Mouse (Mus musculus) neural tube, embryonic 14.5 days (tissue): ENCODE data around the gene Gm13212. TPM values are rescaled to one million over a fixed set of nuclear protein-coding genes. Genes with fewer than 3 reads are reported as not detected.
"Not testable (repeated sequence)": the region's sequence is repeated elsewhere in the genome, so short reads cannot be mapped to it uniquely, and the experiment has no call there.

Source experiments
- ATAC-seq: fragments of 200-750 bp; cut with Nextera tagmentation; 2 replicates; pipeline ENCODE4 v1.8.0; 2017; ENCODE audit warnings: low read depth, mild to moderate bottlenecking, moderate TSS enrichment, moderate library complexity
- H3K27ac ChIP-seq: fragments of 300-500 bp; sonication (generic); 2 replicates; pipeline ENCODE4 v1.5.1; 2014; ENCODE audit warnings: low read depth, mild to moderate bottlenecking, control low read depth, low read length, moderate library complexity, mixed read lengths
- H3K27me3 ChIP-seq: fragments of 300-500 bp; sonication (generic); 2 replicates; pipeline ENCODE4 v1.6.1; 2014; ENCODE audit warnings: low read length; ENCODE audit not compliant: control insufficient read depth, insufficient read depth
- H3K36me3 ChIP-seq: fragments of 300-500 bp; sonication (generic); 2 replicates; pipeline ENCODE4 v1.6.1; 2014; ENCODE audit warnings: low read length, mixed read lengths; ENCODE audit not compliant: control insufficient read depth, insufficient read depth
- H3K4me1 ChIP-seq: fragments of 300-500 bp; sonication (generic); 2 replicates; pipeline ENCODE4 v1.6.1; 2014; ENCODE audit warnings: low read length; ENCODE audit not compliant: control insufficient read depth, insufficient read depth
- H3K4me2 ChIP-seq: fragments of 300-500 bp; sonication (generic); 2 replicates; pipeline ENCODE4 v1.6.1; 2014; ENCODE audit warnings: mild to moderate bottlenecking, low read depth, low read length, control low read depth
- H3K4me3 ChIP-seq: fragments of 300-500 bp; sonication (generic); 2 replicates; pipeline ENCODE4 v1.5.1; 2014; ENCODE audit warnings: low read depth, low read length, control low read depth, mixed read lengths
- H3K9ac ChIP-seq: fragments of 300-500 bp; sonication (generic); replicated peaks from 2 replicates; pipeline ENCODE4 v1.6.1; 2014; ENCODE audit warnings: low read depth, mild to moderate bottlenecking, control low read depth, low read length, mixed read lengths
- H3K9me3 ChIP-seq: fragments of 300-500 bp; sonication (generic); 2 replicates; pipeline ENCODE4 v1.6.1; 2016; ENCODE audit warnings: low read length; ENCODE audit not compliant: control insufficient read depth
- WGBS: fragments of 180-500 bp; shearing (Covaris S2); extraction: QIAGEN DNeasy Blood & Tissue Kit; methylation state at CpG from one replicate; pipeline ENCODE4 v1.1.7; 2014; 5-methylcytosine and 5-hydroxymethylcytosine counted together
- polyA plus RNA-seq: library from polyadenylated mRNA; unstranded; fragments of >200 nt; fragmentation: Nextera tagmentation; extraction: Ambion mirVana; gene quantifications from 2 replicates; pipeline ENCODE4 v1.2.1, GENCODE M21; 2014

Gene Gm13212
- polyA plus RNA-seq, result 0.24 and 0.41 TPM in 2 replicates

GRCm38 (mm10) chr4:145585078-145585477, at the start of gene Gm13212:
Gm13212 (plus strand) TSS chr4:145585166.
- not testable (repeated sequence) for H3K4me2 ChIP-seq, H3K4me3 ChIP-seq, H3K9ac ChIP-seq, ATAC-seq, H3K4me1 ChIP-seq, H3K27me3 ChIP-seq, H3K27ac ChIP-seq, H3K9me3 ChIP-seq, H3K36me3 ChIP-seq
- 19% methylated on average over 11 of the region's 11 CpGs for WGBS

- H3K9ac ChIP-seq, ATAC-seq, H3K4me2 ChIP-seq, H3K4me1 ChIP-seq, H3K27ac ChIP-seq, H3K36me3 ChIP-seq, H3K4me3 ChIP-seq, H3K27me3 ChIP-seq: not testable (repeated sequence)
- H3K9me3 ChIP-seq, result peaks cover 13% of the 10 kb centered on the region
- WGBS, result 83% methylated on average over 5 of the region's 5 CpGs
Measured at GRCm38 (mm10) chr4:145543861-145544260, 41.1 kb upstream of the Gm13212 start.

GRCm38 (mm10) chr4:145545106-145545505, 39.9 kb upstream of the Gm13212 start:
- 24% methylated on average over 2 of the region's 2 CpGs for WGBS
- H3K9me3 ChIP-seq, result peaks cover 13% of the 10 kb centered on the region
- not testable (repeated sequence) for H3K27ac ChIP-seq, H3K4me3 ChIP-seq, H3K4me1 ChIP-seq, H3K4me2 ChIP-seq, H3K36me3 ChIP-seq, ATAC-seq, H3K27me3 ChIP-seq, H3K9ac ChIP-seq

GRCm38 (mm10) chr4:145545734-145546349, 39.1 kb upstream of the Gm13212 start:
- not testable (repeated sequence) for ATAC-seq, H3K36me3 ChIP-seq, H3K4me1 ChIP-seq, H3K4me3 ChIP-seq, H3K27me3 ChIP-seq, H3K4me2 ChIP-seq, H3K27ac ChIP-seq, H3K9ac ChIP-seq
- H3K9me3 ChIP-seq, result peaks cover 13% of the 10 kb centered on the region
- 72% methylated on average over 6 of the region's 6 CpGs for WGBS

GRCm38 (mm10) chr4:145546477-145546876, 38.5 kb upstream of the Gm13212 start:
- not testable (repeated sequence) for H3K36me3 ChIP-seq, H3K4me1 ChIP-seq, ATAC-seq, H3K27ac ChIP-seq, H3K9me3 ChIP-seq, H3K27me3 ChIP-seq, H3K4me2 ChIP-seq, H3K4me3 ChIP-seq, H3K9ac ChIP-seq
- WGBS, result 94% methylated on average over 3 of the region's 3 CpGs

GRCm38 (mm10) chr4:145556680-145557079, 28.3 kb upstream of the Gm13212 start:
- no peak overlapping the region for H3K4me3 ChIP-seq
- no peak overlapping the region for H3K27ac ChIP-seq
- H3K27me3 ChIP-seq, result no peaks in the 10 kb centered on the region
- 68% methylated on average over 1 of the region's 1 CpGs for whole genome bisulfite sequencing
- no peak overlapping the region for H3K4me2 ChIP-seq
- ATAC-seq, result no peak
- H3K9me3 ChIP-seq, result peaks cover 22% of the 10 kb centered on the region
- no peaks in the 10 kb centered on the region for H3K36me3 ChIP-seq
- H3K4me1 ChIP-seq, result no peaks in the 10 kb centered on the region
- no peak overlapping the region for H3K9ac ChIP-seq

GRCm38 (mm10) chr4:145559505-145560099, 25.4 kb upstream of the Gm13212 start:
- ATAC-seq, result no peak
- Histone ChIP-seq H3K4me1 (no peaks in the 10 kb centered on the region), H3K4me3 (no peak overlapping the region), H3K36me3 (no peaks in the 10 kb centered on the region), H3K9me3 (peaks cover 19% of the 10 kb centered on the region), H3K27ac (no peak overlapping the region), H3K9ac (no peak overlapping the region), H3K27me3 (no peaks in the 10 kb centered on the region), H3K4me2 (no peak overlapping the region)
- 47% methylated on average over 3 of the region's 3 CpGs for WGBS

- ATAC-seq, result no peak
- no peaks in the 10 kb centered on the region for H3K27me3 ChIP-seq
- H3K27ac ChIP-seq, result no peak overlapping the region
- 80% methylated on average over 3 of the region's 3 CpGs for WGBS
- H3K4me3 ChIP-seq, result no peak overlapping the region
- H3K36me3 ChIP-seq, result no peaks in the 10 kb centered on the region
- no peaks in the 10 kb centered on the region for H3K4me1 ChIP-seq
- no peak overlapping the region for H3K9ac ChIP-seq
- no peak overlapping the region for H3K4me2 ChIP-seq
- peaks cover 8% of the 10 kb centered on the region for H3K9me3 ChIP-seq
Measured at GRCm38 (mm10) chr4:145564111-145564821, 20.7 kb upstream of the Gm13212 start.

GRCm38 (mm10) chr4:145570461-145570860, 14.5 kb upstream of the Gm13212 start:
- H3K4me3 ChIP-seq, H3K9ac ChIP-seq, H3K27ac ChIP-seq, H3K36me3 ChIP-seq, H3K9me3 ChIP-seq, H3K4me2 ChIP-seq, H3K4me1 ChIP-seq, ATAC-seq, H3K27me3 ChIP-seq: not testable (repeated sequence)
- 94% methylated on average over 6 of the region's 10 CpGs for WGBS
